Mouse (Mus musculus): ENCODE data around the gene Ubn1.

GRCm38 (mm10) chr16:5085196-5085595, 35.3 kb downstream of the Ubn1 start:
- no peak for TF ChIP-seq MYOG (IDR thresholded peaks at IDR 0.05; ENCODE audit: control insufficient read depth, extremely low read depth, insufficient read length)
- no peak for TF ChIP-seq USF1 (IDR thresholded peaks at IDR 0.05; ENCODE audit: low read depth)
